Mouse (Mus musculus): Measurements from ENCODE around the gene Bmi1. TPM values are rescaled to one million over a fixed set of nuclear protein-coding genes. Genes with fewer than 3 reads are reported as not detected.
A peak's percentile ranks its signal among the peaks of the same experiment; 100 is the strongest.

Gene Bmi1
- polyA plus RNA-seq, 1 experiment from 2014 or later, result 34.8 TPM

- no peak overlapping the region for H3K9ac ChIP-seq (replicated peaks; ENCODE audit: low read depth, low read length)
- no peak overlapping the region for H3K4me2 ChIP-seq (ENCODE audit: low read length)
- peaks cover 43% of the 10 kb centered on the region for H3K27me3 ChIP-seq (replicated peaks; ENCODE audit: control insufficient read depth, insufficient read depth, low read length)
- H3K9me3 ChIP-seq (ENCODE audit: control insufficient read depth, low read length), result no peaks in the 10 kb centered on the region
- ATAC-seq, result no peak
- H3K4me1 ChIP-seq (replicated peaks; ENCODE audit: control insufficient read depth, insufficient read depth, low read length), result peaks cover 14% of the 10 kb centered on the region
- no peak overlapping the region for H3K27ac ChIP-seq (ENCODE audit: low read length)
- H3K36me3 ChIP-seq (ENCODE audit: control insufficient read depth, insufficient read depth), result no peaks in the 10 kb centered on the region
- H3K4me3 ChIP-seq (replicated peaks; ENCODE audit: low read length), result no peak overlapping the region
- WGBS, result 2% methylated on average over 11 of the region's 11 CpGs
These were observed 22.7 kb downstream of the Bmi1 start for GRCm38 (mm10) chr2:18699401-18699990.

DNA sequence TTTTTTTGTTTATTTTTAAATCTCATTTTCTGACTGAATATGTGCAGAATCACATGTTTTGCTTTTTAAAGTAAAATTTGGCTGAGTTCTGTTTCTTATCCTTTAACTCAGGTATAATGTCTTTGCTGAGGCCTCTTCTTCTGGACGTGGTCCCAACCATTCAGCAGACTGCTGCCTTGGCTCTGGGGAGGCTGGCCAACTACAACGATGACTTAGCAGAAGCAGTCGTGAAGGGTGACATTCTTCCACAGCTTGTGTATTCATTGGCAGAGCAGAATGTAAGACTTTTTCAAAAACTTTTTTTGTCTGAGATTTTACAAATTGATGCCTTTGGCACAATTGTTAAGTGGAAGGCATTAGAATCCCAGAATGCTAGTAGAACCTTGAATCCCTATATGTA lies 33.5 kb downstream of the Bmi1 start:
- no peak overlapping the region for H3K27ac ChIP-seq (ENCODE audit: low read length)
- no peak overlapping the region for H3K4me2 ChIP-seq (ENCODE audit: low read length)
- no peak overlapping the region for H3K4me3 ChIP-seq (replicated peaks; ENCODE audit: low read length)
- WGBS, result 59% methylated on average over 3 of the region's 3 CpGs
- no peaks in the 10 kb centered on the region; the same call in 1 of the 2 replicates for H3K27me3 ChIP-seq (replicated peaks; ENCODE audit: control insufficient read depth, insufficient read depth, low read length)
- no peak overlapping the region for H3K9ac ChIP-seq (replicated peaks; ENCODE audit: low read depth, low read length)
- no peaks in the 10 kb centered on the region for H3K4me1 ChIP-seq (replicated peaks; ENCODE audit: control insufficient read depth, insufficient read depth, low read length)
- H3K9me3 ChIP-seq (ENCODE audit: control insufficient read depth, low read length), result no peaks in the 10 kb centered on the region
- no peak for ATAC-seq
- H3K36me3 ChIP-seq (ENCODE audit: control insufficient read depth, insufficient read depth), result no peaks in the 10 kb centered on the region

GRCm38 (mm10) chr2:18713071-18713470 lies 36.3 kb downstream of the Bmi1 start:
- no peaks in the 10 kb centered on the region for H3K27me3 ChIP-seq (replicated peaks; ENCODE audit: control insufficient read depth, insufficient read depth, low read length)
- WGBS, result 58% methylated on average over 2 of the region's 2 CpGs
- no peak for ATAC-seq

GRCm38 (mm10) chr2:18714337-18714736 lies 37.5 kb downstream of the Bmi1 start:
- no peak overlapping the region for H3K9ac ChIP-seq (replicated peaks; ENCODE audit: low read depth, low read length)
- peaks cover 2% of the 10 kb centered on the region; the same call in 1 of the 2 replicates for H3K27me3 ChIP-seq (replicated peaks; ENCODE audit: control insufficient read depth, insufficient read depth, low read length)
- H3K4me1 ChIP-seq (replicated peaks; ENCODE audit: control insufficient read depth, insufficient read depth, low read length), result no peaks in the 10 kb centered on the region
- no peak for ATAC-seq
- H3K9me3 ChIP-seq (ENCODE audit: control insufficient read depth, low read length), result no peaks in the 10 kb centered on the region
- no peak overlapping the region for H3K4me3 ChIP-seq (replicated peaks; ENCODE audit: low read length)
- H3K36me3 ChIP-seq (ENCODE audit: control insufficient read depth, insufficient read depth), result no peaks in the 10 kb centered on the region
- H3K27ac ChIP-seq (ENCODE audit: low read length), result no peak overlapping the region
- H3K4me2 ChIP-seq (ENCODE audit: low read length), result no peak overlapping the region
- WGBS, result 79% methylated on average over 3 of the region's 3 CpGs

More at GRCm38 (mm10) chr2:18713071-18713470, 36.3 kb downstream of the Bmi1 start:
- no peak overlapping the region for H3K27ac ChIP-seq (ENCODE audit: low read length)
- no peak overlapping the region for H3K9ac ChIP-seq (replicated peaks; ENCODE audit: low read depth, low read length)
- H3K36me3 ChIP-seq (ENCODE audit: control insufficient read depth, insufficient read depth), result no peaks in the 10 kb centered on the region
- H3K4me1 ChIP-seq (replicated peaks; ENCODE audit: control insufficient read depth, insufficient read depth, low read length), result no peaks in the 10 kb centered on the region
- H3K9me3 ChIP-seq (ENCODE audit: control insufficient read depth, low read length), result no peaks in the 10 kb centered on the region
- H3K4me3 ChIP-seq (replicated peaks; ENCODE audit: low read length), result no peak overlapping the region
- H3K4me2 ChIP-seq (ENCODE audit: low read length), result no peak overlapping the region

DNA sequence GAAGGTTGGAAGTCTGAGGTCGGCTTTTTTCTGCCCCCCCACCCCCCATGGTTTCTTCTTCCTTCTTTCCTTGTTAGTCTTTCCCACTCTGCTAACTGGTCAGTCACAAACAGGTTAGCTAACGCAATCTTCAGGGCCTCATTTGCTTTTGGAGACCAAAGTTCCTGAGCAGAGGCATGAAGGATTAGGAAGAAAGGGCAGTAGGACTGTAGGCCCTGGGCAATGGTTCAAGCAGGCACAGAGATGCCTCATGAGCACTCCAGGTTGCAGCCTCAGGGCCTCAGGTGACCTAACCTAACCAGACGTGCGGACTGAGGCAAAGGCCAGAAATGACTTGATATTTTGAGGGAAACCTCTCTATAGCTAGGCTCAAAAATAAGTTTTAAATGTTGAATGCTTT lies 41.7 kb downstream of the Bmi1 start:
- Histone ChIP-seq H3K9ac (replicated peaks; ENCODE audit: low read depth, low read length) (no peak overlapping the region), H3K27me3 (replicated peaks; ENCODE audit: control insufficient read depth, insufficient read depth, low read length) (peaks cover 9% of the 10 kb centered on the region), H3K9me3 (ENCODE audit: control insufficient read depth, low read length) (no peaks in the 10 kb centered on the region), H3K27ac (ENCODE audit: low read length) (no peak overlapping the region), H3K4me2 (ENCODE audit: low read length) (no peak overlapping the region), H3K4me3 (replicated peaks; ENCODE audit: low read length) (no peak overlapping the region), H3K36me3 (ENCODE audit: control insufficient read depth, insufficient read depth) (no peaks in the 10 kb centered on the region), H3K4me1 (replicated peaks; ENCODE audit: control insufficient read depth, insufficient read depth, low read length) (no peaks in the 10 kb centered on the region)
- no peak for ATAC-seq
- WGBS, result 85% methylated on average over 4 of the region's 4 CpGs

- peak; percentile 75 for ATAC-seq
- no peaks in the 10 kb centered on the region for H3K36me3 ChIP-seq (ENCODE audit: control insufficient read depth, insufficient read depth)
- no peaks in the 10 kb centered on the region for H3K9me3 ChIP-seq (ENCODE audit: control insufficient read depth, low read length)
- 18% methylated on average over 3 of the region's 3 CpGs for WGBS
- H3K4me1 ChIP-seq (replicated peaks; ENCODE audit: control insufficient read depth, insufficient read depth, low read length), result no peaks in the 10 kb centered on the region
- H3K9ac ChIP-seq (replicated peaks; ENCODE audit: low read depth, low read length), result no peak overlapping the region
- peaks cover 11% of the 10 kb centered on the region for H3K27me3 ChIP-seq (replicated peaks; ENCODE audit: control insufficient read depth, insufficient read depth, low read length)
- H3K27ac ChIP-seq (ENCODE audit: low read length), result no peak overlapping the region
- no peak overlapping the region for H3K4me2 ChIP-seq (ENCODE audit: low read length)
- H3K4me3 ChIP-seq (replicated peaks; ENCODE audit: low read length), result no peak overlapping the region
These were observed 45.5 kb downstream of the Bmi1 start for GRCm38 (mm10) chr2:18722208-18722830.

DNA sequence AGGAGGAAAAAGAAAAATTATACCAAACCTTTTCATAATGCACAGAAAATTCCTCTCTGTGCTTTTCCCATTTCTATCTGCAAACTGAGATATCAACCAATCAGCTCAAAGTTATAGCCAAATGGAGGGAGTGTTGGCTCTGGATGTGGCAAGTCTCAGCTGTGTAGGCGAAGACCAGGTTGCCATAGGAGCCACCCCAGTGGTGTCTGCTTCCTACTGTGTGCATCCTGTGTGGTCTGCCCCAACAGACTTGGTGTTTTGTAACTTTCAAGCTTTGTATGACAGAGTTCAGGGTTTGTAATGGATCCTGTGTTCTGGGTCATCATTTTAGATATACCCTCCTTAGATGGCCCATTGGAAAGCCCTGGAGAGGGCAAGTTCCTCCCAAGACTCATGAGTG lies 47.6 kb downstream of the Bmi1 start:
- Histone ChIP-seq H3K4me1 (replicated peaks; ENCODE audit: control insufficient read depth, insufficient read depth, low read length) (no peaks in the 10 kb centered on the region), H3K9ac (replicated peaks; ENCODE audit: low read depth, low read length) (no peak overlapping the region), H3K4me3 (replicated peaks; ENCODE audit: low read length) (no peak overlapping the region), H3K36me3 (ENCODE audit: control insufficient read depth, insufficient read depth) (no peaks in the 10 kb centered on the region), H3K9me3 (ENCODE audit: control insufficient read depth, low read length) (no peaks in the 10 kb centered on the region), H3K4me2 (ENCODE audit: low read length) (no peak overlapping the region), H3K27me3 (replicated peaks; ENCODE audit: control insufficient read depth, insufficient read depth, low read length) (peaks cover 9% of the 10 kb centered on the region), H3K27ac (ENCODE audit: low read length) (no peak overlapping the region)
- 88% methylated on average over 1 of the region's 1 CpGs for WGBS
- ATAC-seq, result no peak

GRCm38 (mm10) chr2:18725880-18726279 lies 49.1 kb downstream of the Bmi1 start:
- no peak overlapping the region for H3K4me3 ChIP-seq (replicated peaks; ENCODE audit: low read length)
- no peaks in the 10 kb centered on the region for H3K36me3 ChIP-seq (ENCODE audit: control insufficient read depth, insufficient read depth)
- peaks cover 9% of the 10 kb centered on the region for H3K27me3 ChIP-seq (replicated peaks; ENCODE audit: control insufficient read depth, insufficient read depth, low read length)
- 82% methylated on average over 4 of the region's 4 CpGs for WGBS
- H3K4me1 ChIP-seq (replicated peaks; ENCODE audit: control insufficient read depth, insufficient read depth, low read length), result no peaks in the 10 kb centered on the region
- no peak for ATAC-seq
- H3K9me3 ChIP-seq (ENCODE audit: control insufficient read depth, low read length), result no peaks in the 10 kb centered on the region
- H3K4me2 ChIP-seq (ENCODE audit: low read length), result no peak overlapping the region
- no peak overlapping the region for H3K27ac ChIP-seq (ENCODE audit: low read length)
- no peak overlapping the region for H3K9ac ChIP-seq (replicated peaks; ENCODE audit: low read depth, low read length)

- no peaks in the 10 kb centered on the region for H3K36me3 ChIP-seq (ENCODE audit: control insufficient read depth, insufficient read depth)
- no peak overlapping the region for H3K9ac ChIP-seq (replicated peaks; ENCODE audit: low read depth, low read length)
- no peak overlapping the region for H3K4me2 ChIP-seq (ENCODE audit: low read length)
- no peaks in the 10 kb centered on the region for H3K9me3 ChIP-seq (ENCODE audit: control insufficient read depth, low read length)
- no peak overlapping the region for H3K4me3 ChIP-seq (replicated peaks; ENCODE audit: low read length)
- H3K4me1 ChIP-seq (replicated peaks; ENCODE audit: control insufficient read depth, insufficient read depth, low read length), result 0 out of 2 replicates have a peak, but pooled peaks cover 2% of the 10 kb centered on the region
- no peaks in the 10 kb centered on the region for H3K27me3 ChIP-seq (replicated peaks; ENCODE audit: control insufficient read depth, insufficient read depth, low read length)
- WGBS, result 11% methylated on average over 9 of the region's 9 CpGs
- peak; percentile 86 for ATAC-seq
- no peak overlapping the region for H3K27ac ChIP-seq (ENCODE audit: low read length)
These were observed 54.9 kb downstream of the Bmi1 start for GRCm38 (mm10) chr2:18731718-18732117.

All from forebrain, embryonic 16.5 days (tissue).